ENCODE assay signal across 36 mouse cellular contexts in the genomic region with DNA sequence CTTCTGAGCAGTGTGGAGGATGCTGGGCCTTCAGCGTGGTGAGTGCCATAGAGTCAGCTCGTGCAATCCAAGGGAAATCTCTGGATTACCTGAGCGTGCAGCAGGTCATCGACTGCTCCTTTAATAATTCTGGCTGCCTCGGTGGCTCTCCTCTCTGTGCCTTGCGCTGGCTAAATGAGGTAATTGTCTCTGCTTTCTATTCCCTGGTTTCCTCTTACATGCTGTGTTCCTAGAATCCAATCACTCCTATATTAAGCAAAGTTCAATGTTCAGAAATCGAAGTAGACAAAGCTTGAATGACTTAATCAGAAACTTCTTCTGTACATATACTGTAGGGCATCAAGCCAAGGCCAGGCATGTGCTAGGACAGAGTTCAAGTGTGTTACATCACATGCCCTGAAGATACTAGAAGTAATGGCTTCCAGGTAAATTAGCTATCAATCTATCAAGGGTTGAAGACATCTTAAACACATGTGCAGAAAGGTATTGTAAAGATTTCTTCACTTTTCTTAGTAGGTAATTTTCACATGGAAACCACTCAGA. TPM values are rescaled to one million over a fixed set of nuclear protein-coding genes. Genes with fewer than 3 reads are reported as not detected.
"Had no signal": no experiment of that assay in that cellular context is flagged by ENCODE, and none has a peak within 500 bp of the region (broad histone marks: within the 10 kb centered on the region; RNA-seq: fewer than 3 reads in every experiment).

No protein-coding gene starts in this region.

- H3K27ac ChIP-seq: heart, embryonic 10.5 days; hindbrain, embryonic 10.5 days; hindbrain, embryonic 12.5 days; hindbrain, embryonic 14.5 days; layer of hippocampus, adult 2 months; left cerebral cortex, adult 2 months; limb, embryonic 10.5 days; limb, embryonic 12.5 days; liver, embryonic 13.5 days; liver, embryonic 15.5 days had no signal

- ATAC-seq: hindbrain, embryonic 16.5 days; inflammation-experienced regulatory T-cells, adult 6 months had no signal

- H3K36me3 ChIP-seq: heart, embryonic 10.5 days; heart, embryonic 12.5 days; hindbrain, embryonic 10.5 days; hindbrain, embryonic 12.5 days; limb, embryonic 10.5 days; limb, embryonic 12.5 days; liver, embryonic 13.5 days; liver, embryonic 15.5 days had no signal

- DNase-seq: gastrocnemius, postnatal 14 days; gastrocnemius, postnatal 36 days; heart, adult 11 months; heart, postnatal 10 days; heart, postnatal 4 days; kidney, adult 11 months; kidney, adult 2 months; kidney, adult 9 months; kidney, postnatal 10 days; kidney, postnatal 25 days; kidney, postnatal 4 days; liver, embryonic 13.5 days had no signal

- H3K9ac ChIP-seq: heart, embryonic 12.5 days; hindbrain, embryonic 12.5 days; hindbrain, embryonic 14.5 days; limb, embryonic 12.5 days; liver, embryonic 13.5 days; liver, embryonic 15.5 days had no signal

- H3K4me3 ChIP-seq: heart, embryonic 10.5 days; heart, embryonic 12.5 days; hindbrain, embryonic 10.5 days; hindbrain, embryonic 12.5 days; layer of hippocampus, adult 2 months; left cerebral cortex, adult 2 months; limb, embryonic 10.5 days; limb, embryonic 12.5 days; liver, embryonic 13.5 days; liver, embryonic 15.5 days had no signal

- H3K4me1 ChIP-seq: heart, embryonic 10.5 days; heart, embryonic 12.5 days; hindbrain, embryonic 10.5 days; hindbrain, embryonic 12.5 days; limb, embryonic 10.5 days; liver, embryonic 13.5 days; liver, embryonic 15.5 days had no signal

- H3K27me3 ChIP-seq: heart, embryonic 12.5 days; hindbrain, embryonic 12.5 days; limb, embryonic 12.5 days; liver, embryonic 13.5 days; liver, embryonic 15.5 days had no signal

RNA-seq across cellular contexts. Expression of a gene that starts 31.1 kb away (rescaled TPM):
- total RNA-seq: gastrocnemius, postnatal 14 days; gastrocnemius, postnatal 36 days; heart, postnatal 10 days; heart, postnatal 25 days; heart, postnatal 4 days had no signal
- polyA plus RNA-seq: hindbrain, embryonic 10.5 days; hindbrain, embryonic 12.5 days; hindbrain, embryonic 14.5 days; kidney, adult 2 months; liver, embryonic 15.5 days had no signal

RNA-seq across cellular contexts. Expression of a gene that starts 37.2 kb away (rescaled TPM):
- total RNA-seq: gastrocnemius, adult 18-20 months; gastrocnemius, adult 8-10 months; gastrocnemius, postnatal 14 days; gastrocnemius, postnatal 36 days; heart, adult 8-10 months; heart, postnatal 10 days; heart, postnatal 25 days; heart, postnatal 4 days; layer of hippocampus, adult 2 months; layer of hippocampus, postnatal 10 days; layer of hippocampus, postnatal 25 days; left cerebral cortex, adult 2 months; left cerebral cortex, postnatal 14 days; left cerebral cortex, postnatal 36 days had no signal
- polyA plus RNA-seq: heart, embryonic 10.5 days; heart, embryonic 12.5 days; heart, embryonic 14.5 days; heart, embryonic 16.5 days; hindbrain, embryonic 10.5 days; hindbrain, embryonic 12.5 days; hindbrain, embryonic 14.5 days; hindbrain, embryonic 16.5 days; inflammation-experienced regulatory T-cells, adult 6 months; kidney, adult 2 months; limb, embryonic 10.5 days; limb, embryonic 12.5 days; limb, embryonic 14.5 days; liver, embryonic 11.5 days; liver, embryonic 13.5 days; liver, embryonic 15.5 days had no signal
